Mouse (Mus musculus): ENCODE data around the gene 3110082I17Rik.

GRCm38 (mm10) chr5:139440451-139440850 is 19.9 kb downstream of the 3110082I17Rik start:
- TF ChIP-seq EP300 (IDR thresholded peaks at IDR 0.05; ENCODE audit: low read depth) (no peak), CTCF (IDR thresholded peaks at IDR 0.05; ENCODE audit: low read depth) (no peak)

Measured in liver, embryonic 14.5 days (tissue).